Mouse (Mus musculus) lung, adult 2 months (tissue): Measurements from ENCODE around the gene Tfap4.

ENCODE experiments used
- CTCF ChIP-seq: fragments of 200-500 bp; IDR thresholded peaks from 2 replicates; pipeline ENCODE4 v1.5.1; 2011; ENCODE audit warnings: mild to moderate bottlenecking, low read length, control low read depth; ENCODE audit not compliant: insufficient read depth
- POLR2A ChIP-seq: fragments of 200-500 bp; IDR thresholded peaks from 2 replicates; pipeline ENCODE4 v1.6.1; 2011; ENCODE audit warnings: low read depth, mild to moderate bottlenecking, control low read depth, low read length, borderline replicate concordance; ENCODE audit errors: extremely low read depth

DNA sequence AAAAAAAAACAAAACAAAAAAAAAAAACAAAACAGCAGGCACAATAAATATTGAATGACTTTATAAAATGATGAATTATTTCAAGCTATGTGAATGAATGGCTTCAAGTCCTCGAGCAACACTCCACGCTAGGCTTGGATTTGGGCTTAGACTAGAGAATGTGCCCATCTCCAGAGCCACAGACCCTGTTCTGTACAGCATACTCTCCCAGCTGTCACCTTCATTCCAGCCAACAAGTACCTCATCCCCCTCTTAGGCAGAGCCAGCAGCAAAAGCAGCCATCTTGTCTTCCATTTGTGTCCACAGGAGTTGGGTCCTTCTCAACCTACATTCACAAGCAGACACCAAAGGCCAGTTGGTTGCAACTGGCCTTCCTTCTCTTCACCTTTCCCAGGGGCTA, 39.8 kb downstream of the Tfap4 start:
- TF ChIP-seq CTCF, result no peak
- TF ChIP-seq POLR2A, result no peak
